Mouse (Mus musculus) thymus, adult 2 months (tissue): ENCODE results near the gene Pla2g5.

Source experiments
- CTCF ChIP-seq: fragments of 200-500 bp; IDR thresholded peaks from 2 replicates; pipeline ENCODE4 v1.5.1; 2012; ENCODE audit warnings: mild to moderate bottlenecking, control low read depth, low read length, moderate library complexity, borderline replicate concordance; ENCODE audit not compliant: control insufficient read depth, poor library complexity, insufficient read depth; ENCODE audit errors: extremely low read depth
- POLR2A ChIP-seq: fragments of 200-500 bp; IDR thresholded peaks from 2 replicates; pipeline ENCODE4 v1.6.1; 2012; ENCODE audit warnings: mild to moderate bottlenecking, low read length, control low read depth, moderate library complexity; ENCODE audit not compliant: control insufficient read depth, poor library complexity, insufficient read depth; ENCODE audit errors: extremely low read depth

- no peak for TF ChIP-seq CTCF
- TF ChIP-seq POLR2A, result no peak
These were observed 66.6 kb downstream of the Pla2g5 start for GRCm38 (mm10) chr4:138796513-138797216.
